Mouse (Mus musculus) olfactory bulb, adult 2 months (tissue): ENCODE data around the gene Gm11115. TPM values are rescaled to one million over a fixed set of nuclear protein-coding genes. Genes with fewer than 3 reads are reported as not detected.

Source experiments
- H3K27ac ChIP-seq: fragments of 200-500 bp; 2 replicates; pipeline ENCODE4 v1.5.1; 2012; ENCODE audit warnings: low read depth, low read length; ENCODE audit not compliant: insufficient read depth
- H3K4me1 ChIP-seq: fragments of 200-500 bp; 2 replicates; pipeline ENCODE4 v1.6.1; 2012; ENCODE audit warnings: low read length; ENCODE audit not compliant: control insufficient read depth, insufficient read depth
- H3K4me3 ChIP-seq: fragments of 200-500 bp; 2 replicates; pipeline ENCODE4 v1.5.1; 2012; ENCODE audit warnings: mild to moderate bottlenecking, low read depth, low read length, moderate library complexity; ENCODE audit not compliant: insufficient read depth
- CTCF ChIP-seq: fragments of 200-500 bp; IDR thresholded peaks from 2 replicates; pipeline ENCODE4 v1.5.1; 2012; ENCODE audit warnings: low read depth, mild to moderate bottlenecking, low read length, moderate library complexity; ENCODE audit not compliant: insufficient read depth
- POLR2A ChIP-seq: fragments of 200-500 bp; IDR thresholded peaks from 2 replicates; pipeline ENCODE4 v1.6.1; 2012; ENCODE audit warnings: mild to moderate bottlenecking, low read depth, low read length, moderate library complexity; ENCODE audit not compliant: insufficient read depth
- WGBS: fragments of 180-500 bp; shearing (Covaris S2); methylation state at CpG from one replicate; pipeline ENCODE4 v1.1.7; 2018; 5-methylcytosine and 5-hydroxymethylcytosine counted together
- polyA plus RNA-seq: library from polyadenylated mRNA; stranded (reverse); fragments of >200 nt; gene quantifications from 2 replicates; pipeline ENCODE4 v1.2.4, GENCODE M21; 2012; ENCODE audit warnings: low replicate concordance; ENCODE audit not compliant: missing spikeins, insufficient read depth, insufficient read length

The Gm11115 gene
- polyA plus RNA-seq: not detected in 2 replicates

GRCm38 (mm10) chr5:88153999-88154398 is at the start of gene Gm11115:
Gene Gm11115, minus strand, starts transcription at chr5:88154099.
- TF ChIP-seq CTCF (no peak), POLR2A (no peak)
- Histone ChIP-seq H3K4me3 (no peak within 1 kb of the TSS), H3K27ac (no peak within 1 kb of the TSS), H3K4me1 (no peaks in the 10 kb centered on the region)

- WGBS: 76% methylated on average over 1 of the region's 1 CpGs
- no peak within 1 kb of the TSS for H3K27ac ChIP-seq
- TF ChIP-seq POLR2A: no peak
- TF ChIP-seq CTCF: no peak
Measured at GRCm38 (mm10) chr5:88111430-88111829, 42.5 kb downstream of the Gm11115 start, which contains the start of gene Gm11116. Gene Gm11116, minus strand, starts transcription at chr5:88111530.

More at GRCm38 (mm10) chr5:88111430-88111829, 42.5 kb downstream of the Gm11115 start, which contains the start of gene Gm11116:
- Histone ChIP-seq H3K4me3 (no peak within 1 kb of the TSS), H3K4me1 (no peaks in the 10 kb centered on the region)

Other genes starting within 250 kb of the Gm11115 start
- not detected in 2 replicates for gene Csn3, start 228.5 kb downstream of the Gm11115 start, polyA plus RNA-seq
- gene 2310003L06Rik, start 184.6 kb downstream of the Gm11115 start, polyA plus RNA-seq: not detected in 2 replicates
- not detected in 2 replicates for gene Gm28434, start 184.6 kb downstream of the Gm11115 start, polyA plus RNA-seq
- not detected in 2 replicates for gene Cabs1, start 174.7 kb downstream of the Gm11115 start, polyA plus RNA-seq
- not detected in 2 replicates for gene Smr3a, start 151.6 kb downstream of the Gm11115 start, polyA plus RNA-seq
- not detected in 2 replicates for gene Smr2, start 67.5 kb downstream of the Gm11115 start, polyA plus RNA-seq
- not detected in 2 replicates for gene Gm11116, start 42.6 kb downstream of the Gm11115 start, polyA plus RNA-seq
- gene Gm7714, start 114.8 kb upstream of the Gm11115 start, polyA plus RNA-seq: not detected in 2 replicates
- not detected in 2 replicates for gene Prol1, start 163.2 kb upstream of the Gm11115 start, polyA plus RNA-seq
- gene Amtn, start 222.0 kb upstream of the Gm11115 start, polyA plus RNA-seq: not detected in 2 replicates